Mouse (Mus musculus): ENCODE measurements around the gene Slc38a3. TPM values are rescaled to one million over a fixed set of nuclear protein-coding genes. Genes with fewer than 3 reads are reported as not detected.

The Slc38a3 gene
- 10 to 100 TPM; 62.8 to 91.0 (median 81.6) TPM for total RNA-seq (2022)

DNA sequence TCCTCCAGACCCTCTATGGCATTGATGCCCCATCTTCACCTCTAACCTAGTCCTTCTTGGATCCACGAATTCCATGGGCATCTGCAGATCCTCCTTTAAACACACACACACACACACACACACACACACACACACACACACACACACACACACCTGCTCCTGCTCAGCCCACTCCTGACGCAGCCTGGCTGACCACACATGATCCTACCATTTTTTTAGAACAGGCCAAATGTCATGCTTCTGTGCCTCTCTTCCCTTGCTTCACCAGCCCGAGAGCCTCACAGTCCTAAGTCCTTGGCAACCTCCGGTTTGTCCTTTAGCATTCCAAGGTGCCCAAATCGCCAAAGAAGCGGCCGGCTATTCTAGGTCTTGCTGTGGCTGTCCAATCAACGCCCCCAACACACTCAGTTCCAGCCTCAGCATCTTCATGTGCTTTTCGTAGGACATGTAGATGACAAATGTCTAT lies at the start of gene Slc38a3:
Slc38a3 (minus strand) TSS at position 51 of the 466 bp plus-strand sequence.
- DNase-seq (ENCODE audit: low spot score): no peak

DNA sequence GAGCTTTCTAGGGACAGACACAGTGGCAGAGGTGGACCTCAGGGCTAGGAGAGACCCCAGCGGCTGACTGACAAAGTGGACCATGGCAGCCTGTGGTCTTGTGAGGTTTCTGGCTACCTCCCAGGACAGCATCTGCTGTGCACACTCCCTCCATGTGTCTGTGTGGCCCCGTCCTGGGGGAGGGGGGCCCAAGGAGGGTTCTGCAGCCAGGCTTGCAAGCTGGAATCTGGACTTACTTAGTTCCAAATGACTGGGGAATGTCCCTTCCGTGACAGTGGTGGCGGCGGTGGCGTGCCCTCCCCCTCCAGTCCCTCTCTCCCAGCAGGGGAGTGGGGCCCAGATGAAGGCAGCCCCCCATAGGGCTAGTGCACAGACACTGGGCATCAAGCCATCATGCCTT lies 47.6 kb upstream of the Slc38a3 start:
- no peak for DNase-seq (ENCODE audit: low spot score)

DNA sequence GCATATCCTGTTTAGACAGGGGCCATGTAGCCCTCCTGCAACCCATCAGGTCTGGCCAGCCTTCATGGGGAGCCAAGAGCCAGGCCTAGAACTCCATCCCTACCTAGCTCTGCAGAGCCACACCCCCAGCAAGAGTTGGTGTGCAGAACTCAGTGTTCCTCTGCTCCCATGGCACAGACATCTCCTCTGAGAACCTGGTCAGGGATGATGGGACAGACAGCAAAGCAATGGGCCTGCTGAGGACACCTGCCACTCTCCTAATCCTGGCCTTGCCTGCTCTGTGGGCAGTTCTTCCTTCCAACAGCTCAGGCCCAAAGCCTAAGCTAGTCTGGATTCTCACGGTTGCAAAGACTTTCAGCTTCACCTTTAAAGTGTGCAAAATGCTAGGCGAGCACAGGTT lies 46.3 kb upstream of the Slc38a3 start:
- DNase-seq (ENCODE audit: low spot score): no peak

DNA sequence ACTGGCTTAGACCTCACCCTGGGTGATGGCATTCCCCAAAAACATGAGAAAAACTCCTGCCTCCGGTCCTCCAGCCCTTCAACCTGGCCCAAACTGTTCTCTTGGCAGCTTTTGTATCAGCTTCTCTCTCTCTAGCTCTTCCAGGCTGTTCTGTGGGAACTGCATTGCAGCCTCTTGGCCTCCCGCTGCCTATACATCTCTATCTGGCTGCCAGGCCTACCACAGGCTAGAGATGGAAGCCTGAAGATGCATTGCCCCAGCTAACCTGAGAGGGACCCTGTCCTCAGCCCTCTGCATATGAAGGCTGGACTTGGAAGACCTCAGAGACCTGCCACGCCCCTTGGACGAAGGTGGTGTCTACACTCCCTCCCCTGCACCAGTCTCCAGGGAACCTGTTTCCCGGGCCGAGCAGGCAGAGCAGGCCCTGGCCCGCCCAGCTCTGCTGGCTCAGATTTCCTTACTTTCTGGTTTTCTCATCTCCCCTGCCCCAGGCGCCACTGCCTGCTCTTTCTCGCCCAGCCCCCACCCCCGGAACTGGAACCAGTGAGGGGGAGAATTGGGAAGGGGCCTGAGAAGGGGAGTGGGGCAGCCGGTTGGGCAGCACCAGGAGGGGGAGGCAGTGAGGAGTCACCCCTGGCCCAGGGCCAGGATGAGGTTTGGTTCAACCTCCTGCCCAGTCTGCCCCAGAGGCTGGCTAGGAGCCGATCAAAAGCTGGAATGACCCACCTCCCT lies 45.1 kb upstream of the Slc38a3 start:
- no peak for DNase-seq (ENCODE audit: low spot score)

DNA sequence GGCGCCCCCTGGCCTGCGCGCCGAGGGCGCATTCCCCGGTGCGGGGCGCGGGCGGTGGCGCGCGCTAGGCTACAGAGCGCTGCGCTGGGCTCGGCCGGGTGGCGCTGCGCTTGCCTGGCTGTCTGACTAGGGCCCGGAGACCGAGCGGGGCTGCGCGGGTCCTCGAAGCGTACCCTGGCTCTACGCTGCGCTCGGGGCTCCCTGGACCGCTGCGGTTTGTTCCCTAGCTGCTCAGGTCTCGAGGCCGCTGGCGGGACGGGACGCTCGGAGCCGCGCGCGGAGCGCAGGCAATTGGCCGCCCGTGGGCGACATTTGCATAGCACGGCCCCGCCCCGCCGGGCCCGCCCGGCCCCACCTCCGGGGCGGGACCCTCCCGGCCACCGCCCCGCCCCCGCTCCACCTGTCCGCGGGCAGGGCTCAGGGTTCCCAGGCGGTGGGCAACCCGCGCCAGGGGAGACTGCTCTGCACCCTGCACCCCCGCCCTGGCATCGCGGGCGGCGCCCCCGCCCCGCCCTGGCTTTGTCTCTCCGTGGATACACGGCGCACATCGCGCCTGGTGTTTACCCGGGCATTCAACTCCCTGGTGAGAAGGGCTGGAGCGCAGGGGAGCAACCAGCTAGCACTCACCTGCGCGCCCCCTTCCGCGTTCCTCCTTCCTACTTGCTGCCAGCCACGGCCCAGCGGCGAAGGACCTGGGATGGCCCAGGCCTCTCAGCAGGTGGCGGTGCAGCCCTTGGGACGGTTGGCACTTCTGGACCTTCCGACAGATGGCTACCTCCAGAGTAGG lies 40.6 kb upstream of the Slc38a3 start, which contains the start of gene Sema3f:
Sema3f (minus strand) TSS at position 779 of the 787 bp plus-strand sequence.
- DNase-seq (ENCODE audit: low spot score): no peak

DNA sequence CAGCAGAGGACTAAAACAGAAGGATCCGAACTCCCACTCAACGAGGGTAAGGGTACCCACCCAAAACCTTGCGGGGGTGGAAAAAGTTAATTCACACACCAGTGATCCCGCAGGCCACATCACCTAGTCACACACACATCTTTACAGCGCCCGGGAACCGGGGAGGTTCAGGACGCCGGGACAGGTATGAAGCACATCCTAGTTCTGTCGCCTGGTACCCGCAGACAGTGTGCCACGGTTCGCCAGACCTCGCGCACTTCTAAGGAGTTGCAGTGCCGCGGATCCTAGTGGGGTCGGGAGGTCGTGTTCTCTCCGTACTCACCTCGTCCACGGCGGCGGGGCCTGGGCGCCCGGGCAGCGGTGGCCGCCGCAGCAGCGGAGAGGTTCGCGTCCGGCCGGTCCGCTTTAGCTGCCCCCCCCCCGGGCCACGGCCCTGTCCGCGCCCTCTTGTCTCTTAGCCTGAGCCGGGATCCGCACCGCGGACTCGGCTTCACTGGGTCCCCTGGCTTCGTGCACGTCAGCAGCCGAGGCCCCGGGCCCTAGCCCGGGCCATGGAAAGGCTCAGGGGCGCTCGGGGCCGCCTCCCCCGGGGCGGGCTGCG lies 39.9 kb upstream of the Slc38a3 start:
- DNase-seq (ENCODE audit: low spot score): no peak

DNA sequence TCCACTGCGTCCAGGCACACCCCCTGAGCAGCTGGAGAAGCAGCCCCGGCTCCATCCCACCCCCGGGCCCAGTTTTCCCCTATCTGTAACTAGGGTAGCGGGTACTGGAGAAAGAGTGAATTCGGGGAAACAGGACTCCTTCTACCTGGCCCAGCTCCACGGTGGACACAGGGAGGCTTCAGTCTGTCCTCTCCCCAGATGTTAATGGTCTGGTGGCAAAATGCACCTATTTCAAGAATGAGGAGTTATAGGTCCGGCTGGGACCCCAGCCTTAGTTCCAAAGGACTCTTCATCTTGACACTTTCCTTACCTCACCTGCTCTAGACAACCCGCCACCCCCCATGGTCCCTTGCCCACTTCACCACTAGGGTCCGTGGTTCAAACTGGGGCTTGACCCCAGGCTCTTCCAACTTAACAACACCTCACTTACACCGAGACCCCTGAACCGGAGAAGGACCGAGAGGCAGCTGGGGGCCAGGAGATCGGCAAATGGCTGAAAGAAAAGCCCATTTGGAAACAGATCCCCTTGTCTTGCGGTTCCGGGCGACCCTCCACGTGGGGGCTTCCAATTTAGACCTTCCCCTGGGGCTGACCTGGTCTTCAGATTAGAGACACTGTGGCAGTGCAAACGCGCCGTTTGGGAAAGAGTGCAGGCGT lies 39.2 kb upstream of the Slc38a3 start:
- no peak for DNase-seq (ENCODE audit: low spot score)

DNA sequence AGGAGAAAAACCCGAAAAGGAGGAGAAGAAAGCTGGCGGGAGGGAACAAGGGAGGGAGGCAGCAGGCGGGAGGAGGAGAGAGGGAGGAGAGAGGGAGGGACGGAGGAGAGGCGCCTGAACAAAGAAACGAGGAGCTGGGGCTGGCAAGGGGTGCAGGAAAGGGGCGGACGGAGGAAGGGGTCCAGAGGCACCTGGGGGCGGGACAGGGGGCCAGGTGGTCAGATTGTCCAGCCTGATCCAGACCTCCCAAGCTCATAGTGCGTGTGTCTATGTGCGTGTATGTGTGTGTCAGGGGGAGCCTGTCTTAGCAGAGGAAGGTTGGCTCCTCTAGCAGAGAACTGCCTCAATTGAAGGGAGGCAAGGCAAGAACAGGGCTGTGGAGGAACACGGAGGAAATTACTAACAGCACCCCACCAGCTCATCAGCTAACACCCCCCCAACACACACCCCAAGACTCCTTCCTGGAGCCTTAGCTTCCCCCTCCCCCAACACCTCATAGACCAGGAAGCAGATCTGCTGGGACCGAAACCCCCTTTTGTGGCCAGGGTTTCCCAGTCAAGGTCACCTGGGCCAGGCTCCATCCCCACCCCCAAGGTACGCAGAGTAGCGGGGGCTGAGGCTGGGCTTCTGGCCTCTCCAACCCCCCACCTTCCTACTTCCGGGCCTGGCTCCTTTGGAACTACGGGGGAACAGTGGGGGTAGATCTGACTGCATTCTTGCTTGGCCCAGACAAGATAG lies 38.5 kb upstream of the Slc38a3 start:
- DNase-seq (ENCODE audit: low spot score): no peak

DNA sequence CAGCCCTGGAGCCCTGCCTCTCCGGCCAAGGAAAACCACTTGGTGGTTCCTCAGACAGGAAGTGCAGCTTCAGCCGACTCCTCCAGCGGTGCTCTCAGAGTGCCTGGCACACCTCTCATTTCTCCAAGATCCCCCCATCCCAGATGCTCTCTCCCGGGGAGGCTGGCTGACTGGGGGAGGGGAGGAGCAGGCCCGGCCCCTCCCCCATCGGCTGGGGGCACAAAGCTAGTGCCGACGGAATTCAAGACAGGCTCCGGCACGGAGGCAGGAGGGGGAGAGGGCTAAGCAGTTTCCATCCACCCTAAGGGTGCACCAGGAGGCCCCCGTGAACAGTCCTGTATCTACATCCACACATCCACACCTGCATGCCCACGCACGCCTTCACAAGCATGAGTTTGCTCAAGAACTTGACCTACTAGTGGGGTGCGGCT lies 37.5 kb upstream of the Slc38a3 start:
- no peak for DNase-seq (ENCODE audit: low spot score)

DNA sequence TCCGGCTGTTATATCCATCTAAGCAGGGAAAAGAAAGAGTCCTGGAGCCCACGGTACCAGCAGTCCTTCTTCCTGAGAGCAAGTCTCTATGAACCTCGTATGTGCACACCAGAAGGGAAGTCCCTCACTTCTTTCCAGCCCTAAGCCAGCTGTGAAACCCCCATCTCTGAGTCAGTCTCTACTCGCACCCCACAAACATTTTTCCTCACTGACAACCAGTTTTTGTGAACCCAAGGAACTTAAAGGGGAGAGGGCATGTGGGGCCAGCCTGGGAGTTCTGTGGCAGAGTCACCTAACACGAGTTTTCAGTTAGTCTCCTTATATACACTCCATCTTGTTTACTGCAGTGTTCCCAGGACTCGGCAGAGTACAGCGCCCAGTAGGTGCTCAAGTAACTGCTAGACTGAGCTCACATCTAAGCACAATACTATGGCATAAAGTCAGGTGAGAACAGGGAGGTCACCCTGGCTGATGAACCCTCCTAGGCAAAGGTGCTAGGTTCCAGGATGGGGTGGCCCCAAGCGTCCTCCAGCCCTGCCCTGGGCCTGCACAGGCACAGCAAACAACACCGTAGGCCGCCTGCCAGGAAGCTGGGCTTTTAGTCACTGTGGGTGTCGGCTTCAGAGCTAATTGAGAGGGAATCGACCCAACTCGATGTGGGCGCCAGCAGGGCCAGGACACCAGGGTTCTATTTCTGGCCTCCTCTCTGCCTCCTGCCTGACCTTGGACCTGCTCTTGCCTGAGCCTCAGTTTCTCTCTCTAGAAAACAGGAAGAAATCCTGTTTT lies 34.2 kb upstream of the Slc38a3 start:
- DNase-seq (ENCODE audit: low spot score): no peak

DNA sequence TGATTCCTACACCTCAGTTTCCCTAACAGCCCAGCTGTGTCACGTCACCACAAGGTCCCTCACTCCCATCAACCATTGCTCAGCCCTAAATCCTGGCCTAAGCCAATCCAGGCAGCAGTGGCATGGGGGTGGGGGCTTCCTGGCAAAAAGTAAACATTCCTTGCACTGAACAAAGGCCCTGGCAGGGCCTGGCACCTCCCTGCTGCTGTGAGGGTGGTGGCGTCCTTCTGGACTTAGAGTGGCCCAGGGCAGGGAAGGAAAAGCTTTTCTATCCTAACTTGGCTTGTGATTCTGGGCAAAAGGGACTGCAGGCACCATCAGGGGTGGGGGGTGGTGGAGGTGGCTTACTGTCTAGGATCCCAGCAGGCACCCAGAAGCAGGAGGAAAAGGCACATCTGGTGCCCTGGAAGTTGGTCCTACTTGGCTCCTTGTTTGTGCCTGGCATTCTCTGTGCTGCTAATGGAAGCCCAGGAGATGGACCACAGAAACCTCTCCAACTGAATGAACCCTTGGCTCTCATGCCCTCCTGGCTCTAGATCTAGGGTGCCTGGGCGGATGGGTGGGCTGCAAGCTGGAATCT lies 33.4 kb upstream of the Slc38a3 start:
- no peak for DNase-seq (ENCODE audit: low spot score)

DNA sequence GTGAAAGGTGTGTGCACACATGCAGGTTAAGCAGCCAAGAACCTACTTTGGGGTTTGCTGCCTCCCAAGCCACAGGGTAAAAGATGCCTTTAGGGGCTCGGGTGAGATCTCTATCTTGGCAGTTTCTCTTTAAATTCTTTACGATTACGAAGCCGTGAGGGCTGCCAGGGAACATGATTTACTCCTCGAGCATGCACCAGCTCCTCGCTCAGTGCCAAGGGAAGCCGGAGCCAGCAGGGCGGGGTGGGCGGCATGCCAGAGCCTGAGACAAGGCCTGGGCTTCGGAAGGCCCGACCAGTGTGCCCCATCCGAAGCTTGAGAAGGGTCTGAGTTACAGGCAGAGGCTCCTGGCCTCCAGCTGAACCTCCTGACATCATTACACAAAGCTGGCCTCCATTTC lies 32.3 kb upstream of the Slc38a3 start:
- DNase-seq (ENCODE audit: low spot score): no peak

DNA sequence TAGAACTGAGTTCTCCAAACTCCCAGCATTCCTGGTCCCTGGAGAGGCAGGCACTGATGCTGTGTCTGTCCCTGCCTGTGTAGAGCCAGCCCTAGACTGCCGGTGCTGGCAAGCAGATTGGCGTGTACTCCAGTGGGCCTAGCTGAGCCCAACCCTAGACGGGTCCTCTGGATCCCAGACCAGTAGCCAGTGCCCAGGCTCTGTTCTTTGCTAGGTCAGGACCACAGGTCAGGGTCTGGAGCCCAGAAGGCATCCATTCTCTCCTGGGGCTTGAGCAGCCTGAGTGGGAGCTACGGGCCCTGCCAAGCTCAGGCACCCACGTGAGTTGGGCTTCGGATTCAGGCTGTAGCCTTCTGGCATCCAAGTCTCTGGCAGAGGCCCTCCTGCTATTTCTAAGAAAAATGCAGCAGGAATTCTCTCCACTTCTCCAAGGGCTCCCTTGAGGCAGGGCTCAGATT lies 30.8 kb upstream of the Slc38a3 start:
- no peak for DNase-seq (ENCODE audit: low spot score)

DNA sequence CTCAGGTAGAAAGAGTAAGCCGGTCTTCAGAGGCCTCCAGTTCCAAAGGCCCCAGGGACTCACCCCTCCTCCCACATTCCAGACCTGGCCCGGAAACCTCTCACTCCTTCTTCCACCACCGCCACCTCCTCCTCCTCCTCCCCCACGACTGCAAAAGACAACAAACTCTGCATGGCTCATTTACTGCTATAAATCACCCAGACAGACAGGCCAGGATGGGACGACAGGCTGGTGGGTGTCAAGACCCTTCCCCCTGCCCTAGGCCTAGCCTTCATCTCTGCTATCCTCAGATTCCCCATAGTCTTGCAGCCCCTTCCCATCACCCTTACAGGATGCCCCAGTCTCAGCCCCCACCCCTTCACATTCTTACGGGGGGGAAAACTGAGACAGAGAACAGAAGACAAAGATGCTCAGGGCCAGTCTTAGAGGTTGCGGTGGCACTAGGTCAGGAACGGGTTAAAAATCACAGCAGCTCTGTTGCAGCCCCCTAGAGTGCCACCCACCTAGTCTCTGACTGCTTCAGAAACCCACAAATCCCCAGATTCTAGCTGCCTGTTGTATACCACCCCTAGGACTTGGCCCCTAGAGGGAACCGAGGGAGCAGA lies 30.1 kb upstream of the Slc38a3 start:
- no peak for DNase-seq (ENCODE audit: low spot score)

DNA sequence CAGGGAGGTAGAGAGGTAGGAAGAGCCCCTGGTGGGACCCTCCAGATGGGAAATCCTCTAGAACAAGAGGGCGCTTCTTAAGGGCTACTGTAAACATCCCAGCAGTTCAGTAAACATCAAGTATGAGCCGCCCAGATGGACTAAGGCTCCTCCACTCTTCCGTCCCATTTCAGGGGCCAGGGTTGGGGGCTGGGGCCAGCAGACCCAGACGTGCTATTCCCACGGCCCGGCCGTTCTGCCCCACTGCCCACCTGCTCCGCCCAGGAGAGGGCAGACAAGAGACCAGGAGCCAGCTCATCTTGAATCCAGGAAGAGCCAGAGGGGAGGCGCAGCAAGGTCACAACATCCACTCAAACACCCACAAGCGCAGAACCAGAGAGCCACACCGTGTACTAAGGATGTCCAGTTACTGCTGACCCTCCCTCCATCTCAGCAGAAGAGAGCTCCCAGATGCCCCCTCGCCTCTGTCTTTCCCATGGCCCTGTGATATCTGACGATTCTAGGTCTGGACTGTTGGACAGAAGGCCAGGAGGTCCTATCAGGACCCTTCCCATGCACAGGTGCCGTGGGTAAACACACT lies 29.4 kb upstream of the Slc38a3 start:
- DNase-seq (ENCODE audit: low spot score): no peak

DNA sequence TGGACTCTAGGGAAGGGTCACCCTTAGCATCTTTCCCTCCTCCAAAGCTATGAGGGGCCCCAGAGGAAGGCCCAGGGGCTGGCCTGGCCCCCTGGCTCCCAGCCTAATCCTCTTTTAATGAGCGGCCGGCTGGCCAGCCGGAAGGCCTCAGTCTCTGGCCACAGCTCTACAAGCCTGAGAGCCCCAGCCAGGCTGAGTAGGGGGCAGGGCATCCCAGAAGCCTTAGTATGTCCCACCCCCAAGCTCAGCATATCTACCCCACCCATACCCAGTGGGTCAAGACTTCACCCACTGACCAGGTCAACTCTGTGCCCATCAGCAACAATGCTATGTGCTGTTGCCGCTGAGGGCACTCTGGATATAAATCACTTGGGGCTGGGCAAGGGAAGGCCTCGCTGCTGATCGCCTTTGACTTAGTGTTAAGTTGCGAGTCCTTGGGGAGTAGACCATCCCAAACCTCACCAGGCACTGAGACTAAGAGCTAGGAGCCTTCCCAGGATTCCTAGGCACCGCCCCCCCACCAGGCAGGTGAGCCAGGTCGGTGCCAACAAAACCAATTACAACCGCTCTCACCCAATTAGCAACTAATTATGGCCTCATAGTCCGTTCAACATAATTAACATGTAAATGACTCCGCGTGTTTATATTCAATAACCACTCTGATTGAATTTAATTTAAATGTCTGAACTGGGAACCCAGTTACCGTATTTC lies 28.6 kb upstream of the Slc38a3 start:
- no peak for DNase-seq (ENCODE audit: low spot score)

DNA sequence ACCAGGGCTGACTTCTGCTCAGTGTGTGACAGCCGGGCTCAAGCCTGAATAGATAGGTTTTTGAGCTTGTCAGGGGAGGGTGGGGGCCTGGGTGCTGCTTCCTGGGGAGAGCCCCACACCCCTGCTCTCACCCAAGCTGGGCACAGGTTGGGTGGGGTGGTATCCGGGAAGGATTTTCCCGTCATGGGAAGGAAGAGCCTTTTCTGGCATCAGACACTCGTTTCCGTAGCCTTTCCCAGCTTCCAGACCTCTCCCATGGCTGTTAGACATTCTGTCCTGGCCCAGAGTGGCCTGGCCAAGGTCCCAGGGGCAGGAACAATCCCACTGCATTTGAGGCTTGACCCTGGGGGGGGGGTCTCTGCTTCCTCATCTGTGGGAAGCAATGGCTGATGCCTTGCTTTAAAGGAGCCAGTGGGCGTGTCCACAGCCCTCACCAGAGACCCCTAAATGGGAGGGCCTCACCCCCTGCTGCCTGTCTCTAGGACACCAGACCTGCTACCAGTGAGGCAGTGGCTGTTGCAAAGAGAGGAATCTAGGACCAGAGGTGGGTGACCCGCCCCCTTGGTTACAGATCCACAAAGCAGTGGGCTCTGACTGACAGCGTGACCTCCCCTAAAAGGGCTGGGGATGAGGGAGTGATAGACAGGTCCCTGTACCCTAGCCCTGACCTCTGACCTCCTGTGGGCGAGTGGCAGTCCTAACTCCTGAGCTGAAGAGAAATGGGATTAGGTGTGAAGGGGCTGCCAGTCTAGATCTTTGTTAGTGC lies 27.7 kb upstream of the Slc38a3 start:
- DNase-seq (ENCODE audit: low spot score): no peak

DNA sequence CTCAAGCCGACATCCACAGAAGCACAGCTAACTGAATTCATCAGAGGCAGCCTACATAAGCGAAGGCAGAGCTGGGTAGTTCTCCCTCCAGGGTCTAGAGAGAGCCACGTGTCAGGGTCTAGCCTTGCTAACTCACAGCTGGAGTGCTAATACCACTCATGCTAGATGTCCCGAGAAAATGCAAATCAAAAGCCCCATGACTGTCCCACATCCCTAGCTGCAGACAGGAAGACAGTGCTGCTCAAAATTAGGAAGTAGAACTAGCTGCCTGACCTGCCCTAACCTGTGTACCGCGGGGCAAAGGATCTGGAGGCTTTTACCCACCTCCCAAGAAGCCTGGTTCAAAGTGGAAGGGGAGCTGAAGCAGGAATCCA lies 26.8 kb upstream of the Slc38a3 start:
- DNase-seq (ENCODE audit: low spot score): no peak

Measured in heart, adult 8-10 months (tissue).